Mouse (Mus musculus): ENCODE measurements around the gene Cdk7.

- TF ChIP-seq CTCF (IDR thresholded peaks at IDR 0.05; ENCODE audit: low read depth, low read length) (no peak), POLR2A (IDR thresholded peaks at IDR 0.05; ENCODE audit: borderline replicate concordance, low read depth, low read length) (no peak)
These were observed 9.1 kb downstream of the Cdk7 start for GRCm38 (mm10) chr13:100721656-100722055.

Measured in bone marrow macrophage, adult 2 months (primary cell).